Mouse (Mus musculus) testis, adult 2 months (tissue): ENCODE data around the gene Ascl3.

Source experiments
- CTCF ChIP-seq: fragments of 200-500 bp; IDR thresholded peaks from 2 replicates; pipeline ENCODE4 v1.5.1; 2012; ENCODE audit warnings: low read depth, mild to moderate bottlenecking, inconsistent platforms, low read length, moderate library complexity; ENCODE audit not compliant: control insufficient read depth, insufficient read depth, insufficient replicate concordance
- POLR2A ChIP-seq: fragments of 200-500 bp; IDR thresholded peaks from 2 replicates; pipeline ENCODE4 v1.6.1; 2012; ENCODE audit warnings: low read depth, mild to moderate bottlenecking, inconsistent platforms, low read length, moderate library complexity; ENCODE audit not compliant: control insufficient read depth

DNA sequence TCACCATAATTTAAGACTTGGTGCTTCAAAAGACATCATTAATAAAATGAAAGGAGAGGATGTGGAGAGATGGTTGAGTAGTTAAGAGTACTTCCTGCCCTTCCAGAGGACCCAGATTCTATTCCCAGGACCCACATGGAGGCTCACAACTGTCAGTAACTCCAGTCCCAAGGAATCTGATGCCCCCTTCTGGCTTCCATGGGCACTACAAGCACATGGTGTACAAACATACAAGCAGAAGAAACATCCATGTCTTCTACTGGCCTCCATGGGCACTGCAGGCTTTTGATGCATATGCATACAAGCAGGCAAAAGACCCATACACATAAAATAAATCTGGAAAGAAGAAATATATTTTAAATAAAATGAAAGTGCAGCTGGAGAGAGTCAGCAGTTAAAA is 31.3 kb downstream of the Ascl3 start:
- TF ChIP-seq POLR2A (no peak), CTCF (no peak)
